Mouse (Mus musculus): ENCODE data around the gene Kcnrg.

DNA sequence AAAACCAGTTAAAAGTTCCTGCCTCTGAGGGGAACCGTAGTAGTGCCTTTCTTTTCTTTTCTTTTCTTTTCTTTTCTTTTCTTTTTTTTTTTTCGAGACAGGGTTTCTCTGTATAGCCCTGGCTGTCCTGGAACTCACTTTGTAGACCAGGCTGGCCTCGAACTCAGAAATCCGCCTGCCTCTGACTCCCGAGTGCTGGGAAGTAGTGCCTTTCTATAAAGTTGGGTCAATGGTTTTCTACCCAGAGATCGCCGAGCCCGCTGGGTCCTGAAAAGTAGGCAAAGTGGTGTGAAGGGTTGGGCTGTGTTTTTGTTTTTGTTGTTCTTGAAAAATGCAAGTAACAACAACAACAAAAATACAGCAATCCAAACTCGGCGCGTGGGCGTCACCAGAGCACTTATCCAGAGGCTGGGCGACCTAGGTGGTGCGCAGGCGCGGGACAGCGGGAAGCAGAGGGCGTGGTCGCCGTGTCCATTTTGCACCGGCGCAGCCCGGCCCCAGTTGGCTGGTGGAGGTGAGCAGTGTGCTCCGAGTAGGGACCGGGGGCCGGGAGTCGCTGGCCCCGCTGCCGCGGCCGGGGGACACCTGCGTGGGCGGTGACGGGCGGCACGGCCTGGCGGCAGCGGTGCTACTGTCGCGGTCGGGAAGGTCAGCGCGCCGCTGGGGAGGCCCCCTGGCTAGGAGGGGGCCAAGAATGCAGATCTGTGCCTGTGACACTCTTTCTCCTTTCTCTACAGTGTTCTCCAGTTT is 8.0 kb upstream of the Kcnrg start:
- TF ChIP-seq CTCF (IDR thresholded peaks at IDR 0.05; ENCODE audit: low read depth, low read length) (no peak), POLR2A (IDR thresholded peaks at IDR 0.05; ENCODE audit: extremely low read depth, insufficient read depth, low read length) (peak; percentile 43; the same call in 1 of the 2 replicates)

All from liver, adult 2 months (tissue).